Mouse (Mus musculus) left cerebral cortex, postnatal 14 days (tissue): ENCODE measurements at regions not wholly inside any gene's neighbourhood (a gene's known extent, or its start where the extent isn't known, plus 50 kb on each side); places are given as distances from the start of the nearest gene placed in this dataset.

ENCODE experiments used
- DNase-seq, 2 experiments: peaks; one replicate each; pipeline ENCODE4 v3.0.0; 2021 to 2022; ENCODE audit warnings: low spot score in 2 of 2, mixed read lengths in 1 of 2
- intact Hi-C: fragments of 180-260 bp; cut with DNase I; formaldehyde crosslinking; loops from one replicate; pipeline ENCODE4 v1.15.1; 2025

DNA sequence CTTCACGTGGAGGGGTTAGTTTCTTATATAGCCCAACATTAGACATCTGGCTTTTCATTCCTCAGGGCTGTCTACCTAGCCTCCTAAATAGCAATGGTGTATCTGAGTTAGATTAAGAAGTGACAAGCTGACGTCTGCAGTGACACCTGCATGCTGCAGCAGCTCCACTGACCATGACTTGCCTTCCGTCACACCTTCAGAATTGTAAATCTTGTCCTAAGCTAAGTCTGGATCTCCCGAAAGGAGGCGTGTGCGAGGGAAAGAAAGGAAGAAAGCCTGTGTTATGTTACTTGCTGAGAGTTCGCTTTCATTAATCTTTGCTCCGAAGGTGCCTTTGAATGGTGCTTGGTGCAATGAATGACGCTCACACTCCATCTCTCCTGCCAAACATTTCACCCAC is 151.4 kb upstream of the Spats2l start:
- DNase-seq: no peak
- intact Hi-C loops: no loop called here

DNA sequence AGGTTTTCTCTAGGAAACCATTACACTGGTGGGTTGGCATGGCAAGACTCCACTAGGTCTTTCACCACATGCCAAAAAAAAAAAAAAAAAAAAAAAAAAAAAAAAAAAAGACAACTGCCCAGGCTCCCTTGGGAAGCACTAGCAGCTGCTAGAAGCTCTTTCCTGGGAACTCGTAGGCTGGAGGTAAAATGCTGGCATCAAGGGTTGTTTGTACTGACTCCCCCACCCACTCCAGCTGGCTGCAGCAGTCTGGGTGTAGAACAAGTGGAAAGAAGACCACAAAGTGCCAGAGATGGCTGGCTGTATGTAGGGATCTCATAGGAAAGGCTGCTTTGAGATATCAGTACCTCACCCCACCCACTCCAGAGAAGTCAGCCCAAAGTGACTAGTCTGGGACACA is 140.0 kb upstream of the Spats2l start:
- DNase-seq: peak; percentile 23 to 59
- intact Hi-C loops: no loop called here

DNA sequence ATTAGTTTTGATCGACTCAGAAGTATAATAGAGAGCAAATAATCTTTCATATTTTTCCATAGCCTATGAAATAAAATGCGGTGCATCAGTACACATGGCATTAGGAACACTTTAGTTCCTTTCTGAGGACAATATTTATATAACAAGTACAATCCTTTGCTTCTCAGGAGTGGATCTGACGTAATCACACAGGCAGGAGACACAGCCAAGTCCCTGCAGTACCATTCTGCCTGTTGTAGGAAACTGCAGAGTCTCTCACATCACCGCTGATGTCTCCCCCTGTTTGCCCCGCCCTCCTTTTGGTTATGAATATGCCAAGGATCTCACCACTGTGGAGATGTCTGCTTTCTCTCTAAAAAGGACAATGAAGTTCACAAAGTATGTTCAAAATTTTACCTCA is 131.8 kb upstream of the Spats2l start:
- DNase-seq: peak in 1 of 2 experiments; percentile 16
- intact Hi-C loops: no loop called here

DNA sequence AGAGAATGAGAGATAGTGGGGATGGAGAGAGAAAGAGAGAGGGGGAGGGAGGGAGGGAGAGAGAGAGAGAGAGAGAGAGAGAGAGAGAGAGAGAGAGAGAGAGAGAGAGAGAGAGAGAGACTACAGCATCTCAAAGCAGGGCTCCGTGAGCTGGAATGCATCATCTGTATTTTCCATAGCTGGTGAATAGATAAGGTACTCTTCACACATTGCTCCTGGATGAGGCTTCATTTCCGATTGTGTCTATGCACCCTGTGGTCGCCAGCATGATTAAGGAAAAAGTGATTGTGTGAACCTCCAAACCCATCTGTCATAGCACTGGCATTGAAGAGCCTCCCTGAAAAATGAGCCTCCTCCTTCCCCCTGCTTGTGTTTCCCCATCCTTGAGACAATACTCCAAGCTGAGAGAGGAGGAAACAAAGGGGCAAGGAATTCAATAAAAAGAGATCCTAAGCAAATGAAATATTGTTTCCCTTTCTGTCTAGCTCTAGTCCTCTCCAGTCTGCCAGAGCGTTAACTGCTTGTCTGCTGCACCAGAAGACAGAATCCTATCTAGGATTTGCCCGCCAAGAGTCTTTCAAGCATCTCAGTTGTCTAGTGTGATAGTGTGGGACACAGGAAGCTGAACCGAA is 130.4 kb upstream of the Spats2l start:
- no peak for DNase-seq
- intact Hi-C loops: no loop called here

DNA sequence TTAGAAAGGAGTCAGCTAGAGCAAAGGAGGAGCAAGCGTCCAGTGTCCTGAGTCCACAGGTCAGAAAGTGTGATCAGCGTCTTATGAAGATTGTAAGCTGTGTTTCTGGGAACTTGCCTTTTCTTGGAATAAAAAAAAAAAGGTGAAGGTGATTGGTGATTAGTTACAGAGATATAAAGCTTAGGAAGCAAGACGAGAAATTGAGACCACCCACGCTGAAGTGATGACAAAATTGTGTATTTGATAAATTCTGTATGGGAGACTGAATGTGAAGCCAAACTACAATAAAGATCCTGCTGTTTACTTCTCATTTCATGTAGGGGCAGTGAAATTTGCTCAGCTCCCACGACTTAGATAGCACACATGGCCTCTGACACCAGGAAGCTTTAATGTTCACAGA is 109.0 kb upstream of the Spats2l start:
- intact Hi-C loops: no loop called here

DNA sequence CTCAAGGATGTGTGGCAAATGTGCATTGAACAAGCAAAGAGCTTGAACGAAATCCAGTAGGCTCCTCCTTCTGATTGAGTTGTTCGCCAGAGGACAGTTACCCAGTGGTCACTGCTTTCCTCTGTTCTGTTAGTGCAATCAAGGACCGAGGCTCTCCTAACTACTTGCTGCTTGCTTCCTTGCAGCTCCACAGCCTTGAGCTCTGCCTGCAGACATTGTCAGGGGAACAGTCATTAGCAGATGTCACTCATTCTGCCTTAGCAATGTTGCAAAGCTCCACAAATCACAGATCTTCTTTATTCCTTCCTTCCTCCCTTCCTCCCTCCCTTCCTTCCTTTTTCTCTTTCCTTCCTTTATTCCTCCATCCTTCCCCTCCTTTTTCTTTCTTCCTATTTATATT is 108.2 kb upstream of the Spats2l start:
- intact Hi-C loops: no loop called here

More for the DNA sequence above, 109.0 kb upstream of the Spats2l start:
- no peak for DNase-seq

DNA sequence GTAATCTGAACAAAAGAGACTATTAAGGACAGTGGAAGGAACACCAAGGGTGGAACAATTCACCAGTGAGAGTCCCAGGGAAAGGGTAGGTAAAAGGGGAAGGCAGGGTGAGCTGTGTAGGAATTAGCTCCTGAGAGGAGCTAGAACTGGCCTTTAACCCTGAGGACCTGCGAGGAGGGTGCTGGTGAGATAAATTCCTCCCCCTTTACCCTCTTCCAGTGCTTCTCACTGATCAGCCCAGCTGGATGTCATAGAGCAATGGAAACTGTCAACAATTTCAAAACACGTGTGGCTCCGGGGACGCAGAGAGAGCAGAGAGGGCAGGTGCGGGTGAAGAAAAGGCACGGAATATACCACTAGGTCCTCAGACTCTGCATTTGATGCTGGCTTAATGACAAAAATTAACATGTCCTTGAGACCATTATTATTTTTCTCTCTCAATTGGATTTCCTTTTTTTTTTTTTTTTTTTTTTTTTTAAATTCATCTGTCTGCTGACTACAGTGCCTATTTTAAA is 107.7 kb upstream of the Spats2l start:
- intact Hi-C loops: no loop called here
- no peak for DNase-seq

More for the DNA sequence above, 108.2 kb upstream of the Spats2l start:
- no peak for DNase-seq

DNA sequence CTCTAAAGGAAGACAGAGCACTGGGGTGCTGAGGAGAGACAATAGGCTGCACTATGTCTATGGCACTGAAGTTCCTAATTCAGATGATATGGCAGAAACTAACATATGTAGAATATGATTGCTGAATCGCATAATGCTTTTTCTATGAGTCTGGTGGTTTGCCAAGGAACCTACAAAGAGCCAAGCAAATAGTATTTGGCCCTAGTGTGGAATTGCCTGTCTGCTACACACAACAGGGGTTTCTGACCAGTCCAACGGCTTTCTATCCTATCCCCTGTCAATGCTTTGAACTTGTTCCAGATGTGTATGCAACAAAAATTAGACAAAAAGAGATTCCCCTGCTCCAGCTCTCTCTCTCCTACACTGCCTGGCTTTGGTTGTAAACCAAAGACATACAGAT is 100.5 kb upstream of the Spats2l start:
- DNase-seq: no peak
- intact Hi-C loops: no loop called here

DNA sequence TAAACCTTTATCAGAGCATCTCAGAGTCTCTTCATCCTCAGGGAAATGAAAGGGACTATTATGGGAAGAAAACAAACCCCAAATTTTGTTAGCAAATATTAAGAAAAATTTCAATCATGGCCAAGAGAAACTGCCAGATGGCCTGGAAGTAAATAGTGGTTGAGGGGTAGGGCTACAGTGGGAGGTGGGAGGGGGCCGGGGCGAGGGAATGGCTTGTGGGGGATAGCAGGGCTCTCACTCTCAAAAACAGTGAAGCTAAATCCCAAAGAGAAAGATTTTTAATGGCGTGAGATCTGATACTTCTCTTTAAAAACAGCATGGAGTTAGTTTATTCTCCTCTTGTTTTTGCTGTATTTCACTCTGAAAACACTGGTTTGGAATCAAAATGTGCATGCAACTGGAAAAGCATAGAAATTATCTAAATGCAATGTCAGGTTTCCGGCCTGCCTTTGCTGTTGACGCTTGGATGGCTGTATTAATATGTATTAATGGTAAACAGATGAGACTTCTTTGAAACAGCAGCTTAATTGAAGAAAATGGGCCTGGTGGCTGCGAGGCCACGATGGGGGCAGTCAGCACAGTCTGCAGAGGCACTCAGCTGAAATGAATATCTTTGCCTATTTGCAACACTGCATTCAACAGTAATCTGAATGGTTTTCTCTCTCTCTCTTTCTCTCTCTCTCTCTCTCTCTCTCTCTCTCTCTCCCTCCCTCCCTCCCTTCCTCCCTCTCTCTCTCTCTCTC is 99.8 kb upstream of the Spats2l start:
- no peak for DNase-seq
- intact Hi-C loops: no loop called here

DNA sequence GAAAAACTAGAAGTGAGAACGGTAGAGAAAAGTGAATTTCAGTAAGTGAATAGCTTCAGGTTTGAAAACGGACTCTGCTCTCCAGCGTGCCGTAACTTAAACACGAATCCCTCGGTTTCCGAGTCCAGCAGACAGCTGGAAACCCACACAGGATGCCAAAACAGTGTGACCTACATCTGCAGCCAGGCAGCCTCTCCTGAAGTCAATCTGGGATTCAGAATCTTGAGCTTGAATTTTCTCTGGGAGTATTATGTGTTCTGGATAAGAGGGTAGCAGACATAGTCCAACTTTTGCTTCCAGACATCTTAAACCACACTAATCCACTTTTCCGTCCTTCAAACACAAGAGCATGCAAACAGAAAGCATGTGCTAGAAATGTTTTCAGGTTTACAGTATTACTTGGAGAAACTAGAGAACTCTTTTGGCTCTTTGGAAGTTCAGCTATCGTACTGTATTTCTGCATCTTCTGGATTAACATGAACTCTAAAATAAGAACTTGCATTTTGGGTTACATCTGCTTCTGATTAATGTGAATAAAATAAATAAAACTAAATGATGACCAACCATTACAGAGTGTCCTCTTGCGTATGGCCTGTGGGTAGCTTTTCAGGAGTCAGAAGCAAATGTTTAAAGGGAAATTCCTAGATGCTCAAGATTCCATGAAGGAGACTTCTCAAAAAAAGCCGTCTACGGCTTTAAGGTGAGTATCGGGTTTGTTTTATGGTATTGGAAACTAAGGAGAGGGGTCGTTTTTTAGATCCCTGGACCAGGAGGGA is 89.4 kb upstream of the Spats2l start:
- intact Hi-C loops: no loop called here
- DNase-seq: no peak

DNA sequence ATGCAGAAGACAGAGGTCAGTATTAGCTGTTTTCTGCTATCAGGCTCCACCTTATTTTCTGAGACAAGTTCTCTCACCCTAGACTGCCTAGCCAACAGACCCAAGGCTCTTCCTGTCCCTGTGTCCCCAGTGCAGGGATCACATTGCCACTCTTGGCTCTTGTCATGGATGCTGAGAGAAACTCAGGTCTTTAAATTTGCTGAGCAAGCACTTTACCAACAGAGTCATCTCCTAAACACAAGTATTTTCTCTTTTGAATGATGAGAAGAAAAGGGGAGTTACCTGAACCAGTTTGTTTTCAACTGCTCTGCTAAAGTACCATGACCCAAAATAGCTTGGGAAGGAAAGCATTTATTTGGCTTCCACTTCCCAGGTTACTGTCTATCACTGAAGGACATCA is 84.7 kb upstream of the Spats2l start:
- intact Hi-C loops: no loop called here
- DNase-seq: no peak

DNA sequence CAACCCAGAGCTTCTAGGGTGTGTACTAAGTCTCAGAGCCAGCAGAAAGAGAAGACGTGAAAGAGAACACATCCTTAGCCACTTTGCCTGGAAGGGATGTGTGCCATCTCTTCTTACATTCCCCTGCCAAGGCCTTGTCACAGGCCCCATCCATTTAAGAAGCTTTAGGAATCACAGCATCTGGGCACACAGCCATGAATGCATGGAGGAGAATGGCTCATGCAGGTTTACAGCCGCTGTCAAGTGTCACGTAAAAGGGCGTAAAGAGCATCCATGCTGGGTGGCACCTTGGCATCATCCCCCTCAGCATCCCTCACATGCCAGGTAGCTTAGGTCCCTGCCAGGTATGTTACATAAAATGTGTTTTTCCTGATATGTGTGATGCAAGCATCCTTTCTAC is 66.1 kb upstream of the Spats2l start:
- intact Hi-C loops: no loop called here
- peak in 1 of 2 experiments; percentile 10 for DNase-seq

DNA sequence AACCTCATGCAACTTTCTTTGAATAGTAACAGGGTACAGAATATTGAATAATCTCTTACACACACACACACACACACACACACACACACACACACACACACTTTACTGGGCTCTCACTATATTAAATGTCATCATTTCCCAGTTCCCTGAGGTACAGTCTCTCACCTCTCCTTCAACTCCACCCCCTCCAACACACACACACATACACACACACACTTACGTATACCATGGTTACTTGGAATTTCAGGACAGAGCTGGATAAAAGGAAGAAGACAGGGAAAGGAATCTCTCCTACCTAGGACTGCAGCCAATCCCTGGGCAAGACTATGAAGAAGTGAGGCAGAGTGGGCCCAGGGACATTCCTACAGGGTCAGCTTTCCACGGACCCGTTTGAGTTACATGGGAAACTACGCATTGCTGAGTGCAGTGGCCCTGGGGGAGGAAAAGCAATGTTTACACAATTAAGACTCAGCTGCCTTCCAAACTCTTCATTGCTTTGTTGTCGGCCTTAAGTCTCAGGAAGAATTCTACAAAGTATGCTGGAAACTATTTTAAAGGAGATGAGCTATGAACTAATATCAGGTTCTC is 61.0 kb upstream of the Spats2l start:
- no peak for DNase-seq

DNA sequence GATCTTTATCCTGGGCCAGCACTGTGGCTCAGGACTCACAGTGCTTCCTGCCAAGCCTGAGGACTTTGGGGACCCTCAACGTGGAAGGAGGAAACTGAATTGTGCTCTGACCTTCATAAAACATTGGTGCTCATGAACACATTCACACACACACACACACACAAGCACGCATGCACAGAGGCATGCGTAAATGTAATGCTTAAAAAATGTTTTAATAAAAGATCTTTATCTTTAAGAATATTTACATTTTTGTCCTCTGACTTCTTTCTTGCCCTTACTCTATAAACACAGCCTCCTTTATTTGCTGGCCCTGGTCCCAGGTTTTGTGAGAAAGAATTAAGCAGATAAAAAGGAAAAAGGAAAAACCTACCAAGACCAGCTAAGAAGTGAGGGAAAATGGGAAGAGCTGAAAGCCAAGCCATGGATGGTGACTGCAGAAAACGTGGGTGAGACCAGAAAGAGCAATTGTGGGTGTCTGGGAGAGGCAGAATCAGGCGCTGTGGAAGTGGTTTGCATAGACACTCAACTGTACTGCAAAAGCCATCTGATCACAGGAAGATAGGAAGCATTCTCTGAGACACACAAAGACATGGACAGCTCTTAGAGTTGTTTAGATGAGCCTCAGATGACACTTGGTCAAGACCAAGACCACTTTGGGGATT is 56.7 kb upstream of the Spats2l start:
- DNase-seq: no peak
- intact Hi-C loops: no loop called here

More for the DNA sequence above, 61.0 kb upstream of the Spats2l start:
- intact Hi-C loops: no loop called here

DNA sequence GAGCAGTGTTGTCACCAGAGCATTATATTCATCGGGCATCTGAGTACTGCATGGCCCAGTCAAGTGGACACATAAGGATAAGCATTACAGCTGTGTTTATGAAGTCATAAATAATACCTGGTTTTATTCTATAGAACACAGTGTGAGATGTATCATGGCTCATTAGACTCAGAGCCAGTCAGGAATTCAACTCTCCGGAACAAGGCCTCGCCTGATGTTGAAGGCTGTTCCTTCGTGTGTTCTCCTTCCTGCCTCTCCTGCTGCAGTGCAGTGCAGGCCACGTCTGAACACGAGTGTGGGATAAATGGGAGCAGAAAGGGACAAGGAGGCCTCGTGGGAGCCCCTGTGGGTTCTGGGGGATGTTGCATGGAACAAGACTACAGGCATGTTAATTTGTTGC is 55.6 kb upstream of the Spats2l start:
- intact Hi-C loops: no loop called here
- no peak for DNase-seq
